Mouse (Mus musculus): ENCODE measurements around the gene Rec8.

The Rec8 gene

DNA sequence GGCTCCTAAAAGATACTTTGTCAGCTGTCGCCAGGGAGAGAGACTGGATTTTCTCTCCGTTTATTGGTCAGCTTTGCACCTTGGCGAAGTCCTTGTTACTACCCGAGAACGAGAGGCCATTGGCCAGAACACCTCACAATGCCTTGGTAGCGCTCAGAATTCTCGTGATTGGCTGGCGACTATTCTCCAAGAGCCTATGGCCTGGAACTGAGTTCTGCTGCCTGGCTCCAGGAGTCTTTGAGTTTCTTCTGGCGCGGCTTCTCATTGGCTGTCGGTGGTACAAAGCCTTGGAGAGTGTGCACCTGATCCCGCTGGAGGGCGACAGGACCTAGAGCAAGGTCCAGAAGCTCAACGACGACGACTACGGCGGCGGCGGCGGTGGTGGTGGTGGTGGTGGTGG is at the start of gene Rec8:
Rec8 (plus strand) TSS at position 216 of the 400 bp plus-strand sequence.
- no peak for DNase-seq (ENCODE audit: low spot score)

GRCm38 (mm10) chr14:55570588-55570987 is 47.2 kb upstream of the Rec8 start:
- no peak for DNase-seq (ENCODE audit: low spot score)

- DNase-seq (ENCODE audit: low spot score): no peak
These were observed 46.1 kb upstream of the Rec8 start for GRCm38 (mm10) chr14:55571760-55572159.

GRCm38 (mm10) chr14:55575302-55575701 is 42.5 kb upstream of the Rec8 start, which contains the start of gene Fitm1:
Fitm1 (plus strand) TSS chr14:55575617.
- DNase-seq (ENCODE audit: low spot score): no peak

DNA sequence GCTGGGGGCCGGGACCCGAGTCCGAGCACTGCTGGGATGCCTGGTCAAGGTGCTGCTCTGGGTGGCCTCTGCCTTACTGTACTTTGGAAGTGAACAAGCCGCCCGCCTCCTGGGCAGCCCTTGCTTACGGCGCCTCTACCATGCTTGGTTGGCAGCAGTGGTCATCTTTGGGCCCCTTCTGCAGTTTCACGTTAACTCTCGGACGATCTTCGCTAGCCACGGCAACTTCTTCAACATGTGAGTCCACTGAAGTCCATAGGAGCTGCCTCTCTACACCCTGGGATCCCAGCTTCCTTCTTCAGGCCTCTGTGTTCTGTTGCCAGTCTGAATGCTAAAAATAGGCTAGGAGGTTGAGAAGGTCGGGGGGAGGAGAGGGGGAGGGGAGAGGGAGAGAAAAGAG is 42.1 kb upstream of the Rec8 start:
- no peak for DNase-seq (ENCODE audit: low spot score)

GRCm38 (mm10) chr14:55576376-55576775 is 41.5 kb upstream of the Rec8 start:
- DNase-seq (ENCODE audit: low spot score): no peak

- no peak for DNase-seq (ENCODE audit: low spot score)
These were observed 39.8 kb upstream of the Rec8 start, which contains the start of gene Psme1 for GRCm38 (mm10) chr14:55577871-55578667. Psme1 (plus strand) TSS chr14:55578123.

DNA sequence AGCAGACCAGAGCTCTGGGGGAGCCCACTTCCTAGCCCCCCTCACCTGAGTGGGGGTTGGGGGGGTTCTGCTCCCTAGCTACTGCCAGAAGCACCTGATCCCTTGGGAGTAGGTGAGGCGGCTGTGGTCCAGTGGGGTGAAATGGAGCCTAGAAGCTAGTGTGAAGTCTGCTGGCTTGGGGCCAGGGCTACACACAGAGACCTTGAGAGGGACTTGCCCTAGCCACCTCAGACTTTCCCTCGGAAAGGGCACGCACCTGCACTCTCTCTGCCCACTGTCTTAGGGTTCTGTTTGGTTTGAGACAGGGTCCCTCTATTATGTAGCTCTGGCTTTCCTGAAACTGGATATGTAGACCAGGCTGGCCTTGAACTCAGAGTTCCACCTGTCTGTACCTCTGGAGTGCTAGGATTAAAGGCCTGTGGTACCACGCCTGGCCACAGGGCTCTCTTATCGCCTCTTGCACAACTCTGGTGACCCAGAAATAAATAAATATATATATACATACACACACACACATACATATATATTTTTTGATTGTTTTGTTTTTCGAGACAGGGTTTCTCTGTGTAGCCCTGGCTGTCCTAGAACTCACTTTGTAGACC is 39.1 kb upstream of the Rec8 start:
- no peak for DNase-seq (ENCODE audit: low spot score)

DNA sequence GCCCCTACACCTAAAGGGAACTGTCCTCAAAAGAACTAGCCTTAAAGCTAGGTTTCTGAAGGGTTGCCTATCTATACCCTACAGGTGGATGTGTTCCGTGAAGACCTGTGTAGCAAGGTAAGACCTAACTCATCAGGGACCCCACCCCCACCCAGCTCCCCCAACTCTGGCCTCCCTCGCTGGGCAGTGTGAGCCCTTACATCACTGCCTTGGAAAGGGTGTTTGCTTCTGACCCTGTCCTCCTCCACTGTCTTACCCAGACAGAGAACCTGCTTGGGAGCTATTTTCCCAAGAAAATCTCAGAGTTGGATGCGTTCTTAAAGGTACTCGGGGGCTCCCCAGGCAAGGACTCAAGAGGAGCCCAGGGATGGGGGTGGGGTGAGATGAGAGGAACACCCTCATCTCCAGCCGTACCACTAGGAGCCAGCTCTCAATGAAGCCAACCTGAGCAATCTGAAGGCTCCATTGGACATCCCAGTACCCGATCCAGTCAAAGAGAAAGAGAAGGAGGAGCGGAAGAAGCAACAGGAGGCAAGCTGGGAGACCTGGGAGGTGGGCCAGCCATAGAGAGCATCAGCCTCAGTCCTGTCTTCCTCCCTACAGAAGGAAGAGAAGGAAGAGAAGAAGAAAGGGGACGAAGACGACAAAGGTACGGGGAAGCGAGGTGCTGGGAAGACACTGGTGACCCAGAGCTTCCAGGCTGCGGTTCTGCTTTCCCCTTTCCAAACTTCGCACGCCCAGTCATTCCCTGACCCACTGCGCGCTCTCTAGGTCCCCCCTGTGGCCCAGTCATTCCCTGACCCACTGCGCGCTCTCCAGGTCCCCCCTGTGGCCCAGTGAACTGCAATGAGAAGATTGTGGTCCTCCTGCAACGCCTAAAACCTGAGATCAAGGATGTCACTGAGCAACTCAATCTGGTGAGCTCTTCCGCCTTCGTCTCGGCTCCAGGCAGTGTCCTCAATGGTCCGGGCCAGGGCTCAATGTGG is 38.0 kb upstream of the Rec8 start:
- no peak for DNase-seq (ENCODE audit: low spot score)

GRCm38 (mm10) chr14:55580731-55581130 is 37.1 kb upstream of the Rec8 start:
- DNase-seq (ENCODE audit: low spot score): no peak

DNA sequence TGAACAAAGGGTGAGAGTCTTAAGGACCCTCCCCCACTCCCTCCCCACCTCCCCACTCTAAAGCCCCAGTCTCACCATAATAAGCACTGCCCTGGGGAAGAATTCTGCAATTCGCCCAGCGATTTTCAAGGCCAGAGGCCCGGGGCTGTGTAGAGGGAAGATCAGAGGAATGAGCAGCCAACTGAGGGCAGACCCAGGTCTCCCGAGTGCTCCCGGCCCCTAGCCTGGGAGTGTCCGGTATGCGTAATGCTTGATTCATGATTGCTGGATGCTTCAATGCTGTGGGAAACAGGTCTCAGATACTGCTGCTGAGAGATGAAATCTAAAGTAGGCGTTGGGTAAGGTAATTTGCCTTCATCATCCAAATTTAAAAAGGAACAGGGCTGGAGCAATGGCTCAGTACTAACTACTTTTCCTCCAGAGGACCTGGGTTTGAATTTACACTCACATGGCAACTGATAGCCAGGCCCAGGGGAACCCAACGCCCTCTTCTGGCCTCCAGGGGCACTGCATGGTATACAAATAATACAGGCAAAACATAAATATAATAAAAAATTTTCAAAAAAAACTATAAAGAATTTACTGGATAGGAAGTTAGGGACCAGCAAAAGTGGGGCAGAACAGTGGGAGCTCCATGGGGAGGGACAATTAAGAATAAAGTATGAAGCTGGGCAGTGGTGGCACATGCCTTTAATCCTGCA is 35.7 kb upstream of the Rec8 start:
- no peak for DNase-seq (ENCODE audit: low spot score)

GRCm38 (mm10) chr14:55584303-55584701 is 33.5 kb upstream of the Rec8 start:
- no peak for DNase-seq (ENCODE audit: low spot score)

DNA sequence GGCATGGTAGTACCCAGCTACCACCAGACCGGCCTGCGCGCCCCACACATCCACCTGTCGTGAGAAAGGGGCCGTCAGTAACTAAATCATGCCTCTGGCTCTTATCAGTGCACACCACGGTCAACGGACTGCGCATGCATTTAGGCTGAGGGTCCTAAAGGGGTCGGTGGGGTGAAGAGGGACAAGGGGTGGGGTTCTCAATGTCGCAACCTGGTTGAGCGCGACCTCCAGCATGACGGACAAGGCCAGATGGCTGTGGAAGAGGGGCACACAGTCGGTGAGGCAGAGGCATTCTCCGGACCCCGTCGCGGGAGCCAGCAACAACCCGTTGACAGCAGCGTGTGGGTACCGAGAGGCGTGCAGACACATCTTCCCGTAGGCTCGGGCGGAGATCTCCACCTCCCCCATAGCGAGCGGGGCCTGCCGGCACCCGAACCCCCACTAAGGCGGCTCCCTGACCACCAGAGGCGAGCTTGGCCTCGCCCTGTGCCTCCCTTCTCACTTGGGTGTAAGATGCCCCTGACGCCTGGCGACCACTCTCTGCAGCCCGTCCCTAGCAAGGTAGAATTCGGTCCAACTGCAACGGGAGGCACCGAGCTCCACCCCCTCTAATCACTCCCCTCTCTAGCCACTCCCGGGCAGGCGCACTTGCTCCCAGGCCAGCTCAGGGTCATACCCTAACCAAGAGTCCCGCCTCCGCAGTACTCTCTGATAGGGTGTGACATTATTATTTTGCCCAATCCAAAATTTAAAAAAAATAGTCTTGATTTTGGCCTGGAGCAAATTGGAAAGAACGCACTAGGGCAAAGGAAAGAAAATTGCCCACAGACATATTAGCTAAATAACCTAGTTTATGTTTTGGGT is 32.9 kb upstream of the Rec8 start, which contains the start of gene Emc9:
Emc9 (minus strand) TSS at position 601 of the 864 bp plus-strand sequence.
- DNase-seq (ENCODE audit: low spot score): peak; percentile 82

- DNase-seq (ENCODE audit: low spot score): no peak
These were observed 32.3 kb upstream of the Rec8 start for GRCm38 (mm10) chr14:55585566-55585960.

DNA sequence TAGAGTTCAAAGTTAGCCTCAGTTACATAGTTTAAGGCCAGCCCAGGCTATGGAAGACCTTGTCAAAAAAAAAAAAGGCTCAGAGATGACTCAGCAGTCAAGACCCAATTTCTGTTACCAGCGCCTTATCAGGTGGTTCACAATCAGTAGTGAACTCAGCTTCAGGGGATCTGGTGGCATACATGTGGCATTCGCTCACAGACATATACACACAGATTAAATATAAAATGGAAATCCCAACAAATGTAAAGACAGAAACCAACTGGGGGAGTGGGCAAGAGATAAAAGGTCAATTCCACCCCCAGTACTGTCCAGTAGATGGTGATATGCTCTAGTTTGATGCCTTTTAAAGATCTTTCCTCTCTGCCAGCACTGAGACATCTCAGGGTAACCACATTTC is 31.7 kb upstream of the Rec8 start:
- DNase-seq (ENCODE audit: low spot score): peak; percentile 75

DNA sequence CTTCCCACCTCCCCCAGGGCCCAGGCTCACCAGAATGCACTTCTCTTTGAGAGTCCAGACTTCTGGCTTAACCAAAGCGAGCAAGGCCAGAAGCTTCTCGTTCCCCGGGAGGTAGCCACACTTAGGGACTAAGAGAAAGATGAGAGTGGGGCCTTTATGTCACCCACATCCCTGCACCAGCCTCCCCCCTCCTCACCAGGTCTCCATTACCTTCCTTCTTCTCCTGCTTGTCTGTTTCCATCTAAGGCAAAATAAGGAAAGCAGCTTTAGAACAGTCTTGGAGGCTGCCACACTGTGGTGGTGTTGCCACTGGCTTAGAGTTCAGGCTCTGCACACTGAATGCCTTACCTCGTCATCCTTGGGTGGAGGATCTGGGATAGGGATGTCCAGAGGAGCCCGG is 28.6 kb upstream of the Rec8 start:
- no peak for DNase-seq (ENCODE audit: low spot score)

DNA sequence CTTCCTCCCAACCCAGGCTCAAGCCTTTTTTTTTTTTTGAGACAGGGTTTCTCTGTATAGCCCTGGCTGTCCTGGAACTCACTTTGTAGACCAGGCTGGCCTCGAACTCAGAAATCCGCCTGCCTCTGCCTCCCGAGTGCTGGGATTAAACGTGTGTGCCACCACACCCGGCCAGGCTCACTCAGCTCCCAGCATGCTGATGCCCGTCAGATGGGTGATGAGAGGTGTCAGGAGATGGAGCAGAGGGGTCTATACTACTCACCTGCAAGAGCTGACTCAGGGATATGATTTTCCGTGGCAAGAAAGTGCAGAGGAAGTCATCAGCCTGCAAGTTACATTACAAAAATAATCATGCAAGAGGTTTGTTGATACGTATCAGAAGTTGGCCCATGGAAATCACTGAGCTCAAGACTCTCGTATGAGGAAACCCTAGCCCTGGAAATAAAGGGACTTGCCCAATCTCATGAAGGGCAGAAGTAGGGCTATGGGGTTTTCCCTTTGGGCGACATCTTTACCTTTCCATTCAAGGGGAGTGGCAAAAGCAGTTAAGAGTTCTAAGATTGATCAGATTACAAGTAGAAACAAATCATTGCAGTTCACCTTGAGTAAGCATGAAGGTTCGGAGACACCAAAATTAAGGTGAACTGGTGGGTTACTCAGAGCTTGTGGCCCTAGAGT is 27.9 kb upstream of the Rec8 start:
- DNase-seq (ENCODE audit: low spot score): no peak

DNA sequence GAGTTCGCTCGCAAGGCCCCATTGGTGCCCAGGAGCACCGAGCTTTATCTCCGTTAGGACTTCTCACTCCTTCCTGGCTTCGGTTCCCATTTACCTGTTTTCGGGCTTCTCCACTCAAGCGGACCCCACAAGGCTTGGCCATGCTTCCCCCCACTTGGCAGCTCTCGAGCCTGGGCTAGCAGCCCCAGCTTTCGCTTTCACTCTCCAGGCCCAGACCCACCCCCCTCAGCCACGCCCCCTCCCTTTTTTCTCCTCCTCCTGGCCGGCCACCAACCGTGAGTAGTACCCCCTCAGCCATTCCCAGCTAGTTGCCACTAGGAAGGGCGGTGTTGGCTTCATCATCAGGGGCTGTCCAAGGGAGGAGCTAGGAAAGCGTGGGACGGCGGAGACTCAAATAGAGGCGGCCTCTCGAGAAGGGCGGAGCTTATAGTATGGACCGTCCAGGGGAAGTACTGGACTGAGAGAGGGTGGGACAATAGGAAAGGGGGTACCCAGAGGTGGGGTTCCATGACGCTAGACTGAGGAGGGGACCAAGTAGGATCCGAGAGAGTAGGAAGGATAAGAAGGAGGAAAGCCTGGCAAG is 27.0 kb upstream of the Rec8 start, which contains the start of gene Psme2:
Psme2 (minus strand) TSS at position 366 of the 583 bp plus-strand sequence.
- DNase-seq (ENCODE audit: low spot score): peak; percentile 90

- DNase-seq (ENCODE audit: low spot score): peak; percentile 95
These were observed 26.4 kb upstream of the Rec8 start, which contains the start of gene Rnf31 for GRCm38 (mm10) chr14:55591331-55591891. Rnf31 (plus strand) TSS chr14:55591708.
